Mouse (Mus musculus) NIH3T3 (cell line): ENCODE measurements at regions not wholly inside any gene's neighbourhood (a gene's known extent, or its start where the extent isn't known, plus 50 kb on each side); places are given as distances from the start of the nearest gene placed in this dataset.

ENCODE experiments used
- DNase-seq: peaks from one replicate; pipeline ENCODE4 v3.0.0-alpha.2; 2012; ENCODE audit warnings: low read depth

DNA sequence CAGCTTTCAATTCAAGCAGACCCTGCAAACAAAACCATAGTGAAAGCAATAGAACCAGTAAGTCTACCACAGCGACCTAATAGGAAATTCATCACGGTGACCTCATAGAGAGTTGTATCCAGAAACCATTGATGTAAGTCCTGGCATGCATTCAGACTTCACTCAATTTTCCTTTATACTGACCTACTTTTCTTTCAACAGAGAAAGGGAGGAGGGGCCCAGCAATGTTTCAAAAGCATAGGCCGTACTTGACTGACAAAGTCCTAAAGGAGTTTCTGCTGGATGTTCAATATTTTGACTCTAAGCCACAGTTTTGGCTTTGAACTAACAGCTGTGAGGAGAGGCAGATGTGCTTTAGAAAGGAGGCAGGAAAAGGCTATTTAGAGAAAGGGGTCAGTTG lies 88.4 kb downstream of the AI593442 start:
- peak; percentile 50 for DNase-seq

DNA sequence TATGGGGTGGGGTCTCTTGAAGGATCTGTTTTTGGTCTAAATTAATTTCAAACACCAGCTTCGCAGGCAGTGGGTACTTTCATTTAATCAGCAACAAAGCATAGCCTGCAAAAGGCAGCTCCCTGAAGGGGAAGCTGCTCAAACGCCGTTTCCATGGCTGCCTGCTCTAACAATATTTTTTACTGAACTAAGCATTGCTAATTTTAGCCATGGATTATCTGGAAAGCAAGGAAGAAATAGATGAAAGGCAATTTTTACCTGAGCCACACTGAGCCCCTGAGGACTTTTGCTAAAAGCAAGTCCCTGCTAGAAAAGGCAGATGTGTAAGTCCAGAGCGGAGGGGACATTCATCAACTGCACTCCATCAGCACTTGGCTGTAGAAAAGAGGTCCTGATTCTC lies 105.5 kb downstream of the AI593442 start:
- no peak for DNase-seq

DNA sequence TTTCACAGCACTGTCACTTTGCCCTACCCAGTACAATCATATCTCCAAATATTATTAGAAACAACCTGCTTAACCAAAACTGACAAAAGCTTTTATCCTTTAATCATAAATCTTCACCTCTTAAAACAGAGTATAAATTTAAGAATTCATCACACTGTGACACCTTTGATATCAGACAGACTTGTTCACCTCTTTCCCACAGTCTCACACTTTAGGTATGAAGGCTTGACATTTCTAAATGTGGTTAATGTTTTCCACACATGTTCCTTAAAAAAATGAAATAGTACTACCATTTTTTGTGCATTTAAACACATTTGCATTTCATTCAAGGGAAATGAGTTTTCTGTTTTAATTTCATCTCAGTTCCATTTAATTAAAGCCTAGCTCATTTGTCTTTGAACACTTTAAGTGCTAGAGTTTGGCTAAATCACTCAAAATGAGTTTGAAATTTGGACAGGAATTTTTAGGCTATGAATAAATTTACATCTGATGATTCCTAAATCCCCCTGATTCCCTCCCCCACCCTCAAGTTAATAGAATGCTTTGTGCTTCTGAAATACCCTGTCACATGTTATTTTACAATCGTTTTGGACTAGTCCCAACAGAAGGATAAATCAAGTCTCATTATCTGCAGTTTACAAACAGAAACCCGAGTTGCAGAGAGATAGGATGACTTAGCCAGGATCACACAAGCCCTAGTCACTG lies 127.9 kb downstream of the AI593442 start:
- no peak for DNase-seq

DNA sequence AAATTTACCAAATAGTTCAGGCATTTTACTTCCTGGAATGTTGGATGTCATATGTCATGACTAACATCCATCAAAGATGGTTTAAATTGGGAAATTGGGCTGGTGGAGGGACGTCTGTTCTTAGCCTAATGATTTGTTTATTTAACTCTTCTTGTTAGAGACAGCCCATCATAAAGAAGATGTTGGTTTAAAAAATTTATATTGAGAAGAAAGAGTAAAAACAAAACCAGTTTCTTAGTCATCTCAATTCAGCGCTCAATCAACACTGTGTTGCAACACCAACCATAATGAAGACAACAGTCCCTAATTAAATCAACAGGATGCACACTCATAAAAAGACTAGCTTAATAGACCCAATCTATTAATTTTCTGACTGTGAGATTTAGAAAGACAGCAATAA lies 133.5 kb downstream of the AI593442 start:
- DNase-seq, result no peak

DNA sequence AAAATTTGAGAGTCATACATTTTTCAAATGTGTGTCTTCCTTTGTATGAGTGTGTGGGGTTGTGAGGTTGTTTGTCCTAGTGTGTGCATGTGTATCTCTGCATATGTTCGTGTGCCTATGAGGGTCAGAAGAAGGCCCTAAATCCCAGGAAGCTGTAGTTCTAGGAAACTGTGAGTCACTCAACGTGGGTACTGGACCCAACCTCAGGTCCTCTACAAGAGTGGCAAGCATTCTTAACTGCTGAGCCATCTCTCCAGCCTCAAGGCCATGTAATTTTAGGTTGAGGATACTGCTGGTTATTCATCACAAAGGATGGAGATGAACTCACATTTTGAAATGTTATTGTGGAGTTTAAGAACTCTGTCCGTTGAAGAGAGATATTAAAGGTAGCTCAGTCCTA lies 140.5 kb downstream of the AI593442 start:
- DNase-seq, result peak; percentile 52

DNA sequence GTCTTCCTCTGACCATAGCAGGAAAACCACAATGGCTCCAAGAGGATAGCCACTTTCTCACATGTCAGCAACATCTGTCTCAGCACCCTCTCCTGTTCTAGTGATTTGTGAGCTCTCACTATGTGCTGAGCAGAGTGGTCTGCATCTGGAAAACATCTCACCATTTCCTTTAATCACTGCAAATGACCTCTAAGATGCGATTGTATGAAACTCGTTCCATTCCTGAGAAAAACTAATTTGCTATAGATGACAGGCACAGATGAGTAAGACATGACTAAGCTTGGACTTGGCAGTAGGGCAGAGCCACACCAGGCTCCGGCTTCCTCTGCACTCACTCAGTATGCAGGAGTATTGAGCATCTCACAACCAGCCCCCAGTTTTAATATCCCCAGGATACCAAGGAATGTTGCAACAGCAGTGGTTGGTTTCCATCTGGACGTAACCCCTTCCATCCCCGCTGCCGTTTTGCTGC lies 150.1 kb downstream of the AI593442 start:
- peak; percentile 91 for DNase-seq

DNA sequence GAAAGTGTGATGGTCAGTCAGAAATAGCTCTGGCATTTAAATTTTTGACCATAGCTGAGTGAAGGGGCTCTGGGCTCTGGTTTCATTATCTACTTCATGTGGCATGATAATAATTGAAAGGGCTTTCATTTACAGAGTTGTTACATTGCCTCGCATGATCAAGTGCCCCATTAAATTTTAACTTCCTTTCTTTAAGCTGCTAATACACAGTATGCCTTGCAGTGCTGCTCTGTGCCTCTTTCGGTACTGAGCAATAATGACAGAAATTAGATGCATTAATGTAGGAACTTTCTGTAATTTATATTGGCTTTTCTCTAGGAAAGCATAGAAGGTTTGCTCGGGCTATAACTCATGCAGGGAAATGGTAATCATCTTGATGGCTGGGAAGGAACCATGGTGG lies 179.1 kb downstream of the AI593442 start:
- DNase-seq, result no peak

DNA sequence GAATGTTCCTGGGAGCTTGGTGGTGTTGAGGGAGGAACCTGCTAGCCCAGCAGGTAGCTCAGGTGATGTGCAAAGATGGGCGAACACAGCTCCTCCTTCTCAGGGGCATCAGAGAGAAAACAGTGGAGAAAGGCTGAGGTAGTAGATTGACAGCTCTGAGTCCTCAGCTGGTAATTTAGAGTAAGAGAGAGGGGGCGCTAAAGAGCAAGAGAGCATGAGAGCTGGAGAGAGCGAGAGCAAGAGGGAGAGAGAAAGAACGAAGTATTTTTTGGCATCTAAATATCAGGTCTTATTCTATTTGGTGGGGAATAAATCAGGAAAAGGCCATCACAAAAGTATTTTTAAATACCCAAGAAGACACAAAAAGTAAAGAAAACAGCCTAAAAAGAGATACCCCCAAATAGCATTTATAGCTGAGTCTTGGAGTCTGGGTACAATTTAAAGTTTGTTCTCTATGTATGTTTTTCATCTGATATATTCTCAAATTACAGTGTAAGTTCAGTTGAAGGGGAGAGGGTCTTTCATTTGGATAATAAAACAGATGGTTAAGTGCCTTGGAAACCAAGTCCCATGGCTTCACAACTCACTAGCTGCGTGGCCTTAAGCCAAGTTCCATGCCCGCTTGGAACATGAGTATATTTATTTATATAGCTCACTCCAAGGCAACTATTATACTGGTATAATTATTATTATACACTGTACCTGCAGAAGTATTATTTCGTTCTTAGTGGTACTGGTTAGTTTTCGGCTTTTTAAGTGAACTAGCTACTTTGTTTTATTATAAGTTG lies 183.9 kb downstream of the AI593442 start:
- no peak for DNase-seq

DNA sequence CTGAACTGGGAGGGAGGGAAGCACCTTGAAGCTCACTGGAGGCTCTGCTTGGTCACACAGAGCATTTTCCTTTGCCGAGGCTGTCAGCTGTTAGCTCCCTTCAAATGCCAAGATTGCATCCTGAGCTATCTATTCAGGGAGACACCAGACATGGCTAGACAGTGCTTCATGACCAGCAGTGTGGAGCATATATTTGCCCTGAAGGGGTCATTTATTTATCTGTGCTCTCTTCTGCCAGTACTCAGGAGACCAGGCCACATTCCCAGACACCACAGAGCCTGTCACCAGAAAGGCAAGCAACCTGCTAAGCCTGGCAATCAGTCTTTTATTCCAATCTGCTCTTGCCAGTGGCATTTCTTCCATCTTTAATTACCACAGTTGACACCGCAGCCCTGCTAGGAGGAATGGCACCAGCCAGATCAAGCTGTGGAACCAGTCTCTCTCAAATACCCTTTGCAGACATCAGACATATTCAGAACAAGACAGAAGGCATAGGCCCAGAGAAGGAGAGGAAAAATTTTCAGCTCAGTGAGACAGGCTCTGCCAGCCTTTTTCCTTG lies 186.6 kb downstream of the AI593442 start:
- DNase-seq, result no peak

DNA sequence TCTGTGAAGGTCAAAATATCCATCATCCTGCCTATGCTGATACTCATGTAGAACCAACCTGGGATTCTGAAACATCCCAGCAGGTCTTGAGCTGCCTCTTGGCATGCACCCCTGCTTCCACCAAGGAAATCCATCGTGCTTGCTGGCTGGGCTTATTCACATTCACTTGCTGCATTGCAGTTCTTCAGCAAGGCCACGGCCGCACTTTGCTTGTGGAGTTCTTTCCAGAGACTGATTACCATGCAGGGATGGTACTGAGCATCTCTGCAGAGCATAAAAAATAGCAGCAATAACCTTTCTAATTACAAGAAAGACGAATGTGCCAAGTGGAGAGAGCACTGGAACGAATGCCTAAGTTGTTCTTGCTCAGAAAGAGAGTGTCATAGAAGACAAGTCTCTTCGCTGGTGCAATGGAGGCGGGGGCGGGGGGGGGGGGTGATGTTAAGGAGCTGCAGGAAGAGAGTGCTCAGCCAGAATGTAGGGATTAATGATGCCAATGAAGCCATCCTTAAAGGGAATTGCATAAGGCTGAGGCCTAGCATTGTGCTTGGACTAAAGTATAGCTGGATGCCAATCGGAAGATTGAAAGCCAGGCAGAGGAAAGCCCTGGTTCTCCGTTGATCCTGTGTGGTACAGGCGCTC lies 205.9 kb downstream of the AI593442 start:
- no peak for DNase-seq

DNA sequence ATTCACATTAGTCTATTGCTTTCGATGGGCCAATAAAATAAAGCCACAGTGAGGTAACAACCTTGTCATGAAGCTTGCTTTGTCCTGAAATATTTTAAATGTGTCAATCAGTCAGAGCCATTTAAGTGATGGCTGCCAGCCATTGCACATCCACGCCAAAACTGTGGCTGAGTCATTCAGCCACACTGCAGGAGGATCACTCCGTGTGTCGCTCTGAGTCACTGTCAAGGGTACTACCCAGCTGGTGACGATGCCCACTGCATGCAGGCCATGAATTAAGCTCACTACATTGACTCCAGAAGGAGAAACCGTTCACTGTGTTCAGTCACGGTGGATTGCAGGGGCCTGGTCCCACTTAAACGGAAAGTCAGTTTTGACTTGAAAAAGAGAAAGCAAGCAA lies 206.7 kb downstream of the AI593442 start:
- peak; percentile 80 for DNase-seq

DNA sequence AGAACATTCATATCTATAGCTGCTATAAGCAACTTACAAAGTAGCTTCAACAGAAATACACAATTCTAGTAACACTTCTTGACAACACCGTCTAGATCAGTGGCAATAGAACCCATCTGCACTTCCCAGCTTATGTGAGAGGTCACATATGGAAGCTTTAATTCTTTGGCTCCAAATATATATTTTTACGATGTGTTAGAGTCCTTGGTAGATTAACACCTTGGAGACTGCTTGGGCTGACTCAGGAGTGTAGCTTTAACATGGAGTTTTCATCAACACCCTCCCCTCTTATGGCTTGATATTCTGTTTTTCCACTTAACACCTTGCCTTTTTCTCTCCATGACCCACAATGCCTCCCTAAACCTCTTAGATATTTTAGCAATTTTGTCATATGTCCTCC lies 221.1 kb downstream of the AI593442 start:
- no peak for DNase-seq

DNA sequence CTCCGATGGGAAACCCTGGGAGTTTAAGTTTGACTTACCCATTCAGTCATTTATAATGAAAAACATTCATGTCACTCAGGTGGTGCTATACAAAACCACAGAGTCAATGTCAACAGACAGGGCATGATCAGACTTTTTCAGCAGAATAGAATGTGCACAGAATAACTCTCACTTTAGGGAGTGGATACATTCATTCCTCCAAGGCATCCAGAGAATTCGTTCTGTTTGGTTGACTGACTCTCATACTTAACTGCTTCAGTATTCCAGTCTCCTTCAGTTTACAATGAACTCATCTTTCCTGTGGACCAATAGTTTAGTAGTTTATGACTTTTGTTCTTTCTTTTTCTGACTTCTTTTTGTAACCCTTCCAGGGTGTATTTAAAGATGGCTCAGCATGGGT lies 225.1 kb downstream of the AI593442 start:
- no peak for DNase-seq

DNA sequence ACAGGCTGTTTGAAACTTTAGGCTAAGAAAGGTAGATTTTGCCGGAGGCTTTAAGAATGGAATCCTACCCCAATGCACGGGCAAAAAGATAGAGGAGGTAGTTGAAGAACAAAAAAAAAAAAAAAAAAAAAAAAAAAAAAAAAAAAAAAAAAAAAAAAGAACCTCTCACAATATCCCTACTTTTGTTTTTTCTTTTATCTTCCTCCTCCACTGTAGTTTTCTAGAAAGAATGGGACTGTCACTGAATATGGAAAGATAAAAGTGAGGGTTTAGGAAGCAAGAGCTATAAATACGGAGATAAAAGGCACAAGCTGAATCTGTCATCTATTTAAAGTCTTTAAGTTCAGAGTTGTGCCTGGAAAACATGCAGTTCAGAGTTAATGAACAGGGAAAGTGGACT lies 227.8 kb downstream of the AI593442 start:
- no peak for DNase-seq

DNA sequence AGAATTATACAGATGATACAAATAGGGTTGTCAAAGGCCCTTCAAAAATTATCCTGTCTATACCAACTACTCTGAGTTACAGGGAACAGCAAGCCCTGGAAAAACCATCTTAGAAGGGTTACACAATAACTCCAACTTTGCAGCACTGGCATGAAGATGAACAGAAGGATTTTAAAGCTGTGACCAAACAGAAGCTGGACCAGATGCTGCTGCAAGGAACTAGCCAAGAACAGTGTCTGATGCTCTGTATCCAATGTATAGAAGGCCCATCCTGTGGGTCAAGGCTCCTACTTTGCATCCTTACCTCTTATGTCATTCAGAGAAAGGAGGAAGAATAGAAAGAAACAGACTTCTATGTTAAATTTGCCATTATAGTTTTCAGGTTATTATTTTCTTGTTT lies 231.3 kb downstream of the AI593442 start:
- DNase-seq, result no peak

DNA sequence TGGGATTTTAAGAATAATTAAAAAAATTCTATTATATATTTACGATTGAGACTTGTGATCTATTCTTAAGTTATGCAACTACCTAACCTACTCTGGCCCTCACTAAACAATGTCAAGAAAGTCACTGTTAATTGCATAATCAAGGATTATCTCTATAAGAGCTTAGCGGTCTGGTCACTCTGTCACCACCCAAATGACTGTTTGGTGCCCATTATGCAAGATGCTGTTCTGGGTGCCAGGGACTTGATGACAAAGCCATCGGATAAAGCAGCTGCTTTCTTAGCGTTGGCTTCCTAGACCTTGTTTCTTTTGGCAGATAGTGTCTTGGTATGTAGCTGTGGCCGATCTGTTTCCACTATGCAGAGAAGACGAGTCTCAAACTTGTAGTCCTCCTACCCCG lies 236.4 kb downstream of the AI593442 start:
- DNase-seq, result no peak

DNA sequence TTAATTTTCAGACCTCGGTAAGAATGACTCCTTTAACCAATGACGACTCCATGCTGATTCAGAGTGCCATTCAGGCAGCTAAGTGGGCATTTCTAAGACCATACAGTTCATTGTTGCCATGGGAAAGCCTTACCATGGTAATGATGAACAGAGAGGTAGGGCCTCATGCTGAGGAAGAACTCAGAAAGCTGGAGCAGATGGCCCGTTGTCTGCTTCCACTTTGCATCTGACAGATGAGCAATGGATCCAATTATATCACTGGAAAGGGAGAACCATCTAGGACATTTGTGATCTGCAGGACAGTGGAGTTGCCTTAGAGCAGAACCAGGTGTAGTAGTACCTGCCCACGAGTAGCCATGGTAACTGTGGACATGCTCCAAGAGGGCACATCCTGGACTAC lies 245.4 kb downstream of the AI593442 start:
- DNase-seq, result no peak

DNA sequence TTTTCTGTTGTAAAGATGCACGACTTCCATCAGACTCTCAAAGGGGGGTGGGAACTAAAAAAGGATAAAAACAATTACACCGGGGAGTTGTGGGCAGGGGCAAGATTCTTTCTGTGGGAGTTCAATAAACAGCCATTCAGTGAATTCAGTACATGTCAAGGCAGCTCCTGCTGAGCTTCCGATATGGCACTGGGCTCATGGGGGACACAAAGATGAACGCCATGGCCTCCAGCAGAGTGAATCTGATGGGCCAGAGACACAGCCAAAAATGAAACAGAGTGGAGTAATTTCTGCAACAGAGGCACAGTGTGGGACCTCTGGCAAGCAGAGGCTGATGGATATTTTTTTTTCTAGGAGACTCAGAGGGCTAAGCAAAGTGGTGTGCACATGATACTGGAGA lies 254.2 kb downstream of the AI593442 start:
- DNase-seq, result no peak

DNA sequence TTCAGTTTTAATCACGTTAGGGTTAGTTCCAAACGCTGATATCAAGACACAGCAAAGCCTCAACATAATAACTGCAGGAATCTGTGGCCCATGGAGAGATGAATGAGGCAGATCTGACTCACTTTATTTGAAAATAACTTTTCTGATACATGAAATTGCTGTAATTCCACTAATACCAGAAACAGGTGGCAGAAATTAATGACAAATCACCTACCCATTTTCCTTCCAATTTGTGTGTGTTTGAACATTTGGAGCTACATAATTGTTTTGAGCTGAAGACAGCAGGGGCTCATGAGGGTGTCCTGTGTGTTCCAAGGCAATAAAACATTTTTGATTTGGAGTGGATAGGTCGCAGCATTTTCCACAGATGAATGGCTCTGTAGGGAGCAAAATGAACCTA lies 254.2 kb upstream of the Zc3h12c start:
- peak; percentile 81 for DNase-seq

DNA sequence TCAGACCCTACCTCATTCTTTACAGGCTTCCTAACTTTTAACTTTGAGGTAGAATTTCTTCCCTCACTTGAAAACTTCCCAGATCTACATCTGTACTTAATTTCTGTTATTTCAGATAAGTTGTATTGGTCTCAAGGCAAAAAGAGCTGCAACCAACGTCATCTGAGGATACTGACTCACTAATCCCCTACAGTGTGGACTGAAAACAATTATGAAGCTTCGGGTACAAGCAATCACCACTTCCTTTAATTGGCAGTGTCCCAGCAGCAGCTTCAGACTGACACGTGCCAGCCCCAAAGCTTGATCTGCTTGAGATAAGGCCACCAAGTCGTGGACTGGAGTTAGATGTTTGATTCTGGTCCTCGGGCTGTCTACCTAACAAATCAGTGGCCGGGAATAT lies 247.3 kb upstream of the Zc3h12c start:
- DNase-seq, result peak; percentile 86

DNA sequence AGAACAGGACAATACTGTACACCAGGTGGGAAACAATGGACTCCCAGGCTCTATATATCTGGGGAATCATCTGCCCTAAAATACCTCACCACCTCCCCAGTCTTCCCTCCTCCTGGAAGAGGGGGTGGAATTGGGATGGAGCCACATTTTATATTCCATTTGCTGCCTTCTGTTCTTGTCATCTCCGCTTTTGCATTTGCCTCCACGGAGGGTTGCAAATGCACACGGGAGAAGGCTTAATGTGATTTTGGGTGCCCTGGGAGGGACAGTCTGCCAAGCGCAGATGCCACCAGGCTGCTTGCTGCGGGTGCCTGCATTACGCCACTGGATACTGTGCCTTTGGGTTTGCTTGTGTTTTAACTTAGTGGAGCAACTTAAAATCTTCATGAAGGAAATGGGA lies 239.5 kb upstream of the Zc3h12c start:
- DNase-seq, result no peak

DNA sequence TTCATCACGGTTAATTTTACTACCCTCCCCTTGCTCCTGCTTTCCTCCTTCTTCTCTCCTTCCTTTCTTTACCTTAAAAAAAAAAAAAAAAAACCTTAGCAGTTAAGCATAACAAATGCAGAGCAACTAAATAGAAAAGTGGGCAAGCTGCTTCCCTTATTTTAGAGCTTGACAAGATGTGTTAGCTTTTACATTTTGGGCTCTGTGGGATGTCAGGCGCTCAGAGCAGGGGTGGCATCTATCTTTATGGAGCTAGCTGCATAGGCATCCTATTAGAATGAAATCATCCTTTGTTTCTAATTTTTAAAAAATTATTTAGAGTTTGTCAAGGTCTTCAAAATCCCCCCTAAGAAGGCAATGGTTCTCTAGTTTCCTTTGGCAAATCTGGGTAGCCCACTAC lies 234.1 kb upstream of the Zc3h12c start:
- DNase-seq, result no peak

DNA sequence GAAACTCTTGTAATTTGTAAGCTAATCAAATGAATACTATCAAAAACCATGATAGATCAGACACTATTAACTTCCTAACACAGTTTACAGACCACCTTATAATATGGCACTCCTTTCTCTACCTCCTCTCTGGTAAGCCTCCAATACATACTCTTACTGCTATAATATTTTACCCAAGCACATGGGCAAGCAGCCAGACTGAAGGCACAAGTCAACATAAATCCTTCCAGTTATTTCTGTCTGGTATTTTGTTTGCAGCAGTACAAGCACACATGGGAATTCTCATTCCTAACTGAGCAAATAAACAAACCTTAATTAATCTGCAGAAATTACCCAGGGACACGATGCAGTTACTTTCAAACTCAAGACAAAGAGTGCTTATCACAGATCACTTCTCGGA lies 210.7 kb upstream of the Zc3h12c start:
- DNase-seq, result peak; percentile 75
